Mouse (Mus musculus): Measurements from ENCODE around the gene Srgn. TPM values are rescaled to one million over a fixed set of nuclear protein-coding genes. Genes with fewer than 3 reads are reported as not detected.

The Srgn gene
- polyA plus RNA-seq, 1 experiment from 2014 or later, result 6.9 TPM

GRCm38 (mm10) chr10:62517511-62517910 lies 9.7 kb downstream of the Srgn start:
- H3K4me1 ChIP-seq (ENCODE audit: control insufficient read depth, insufficient read depth, low read length), result no peaks in the 10 kb centered on the region
- ATAC-seq (replicated peaks; ENCODE audit: insufficient number of reproducible peaks, low FRiP score, low TSS enrichment, low read depth), result no peak
- 90% methylated on average over 6 of the region's 6 CpGs for WGBS
- DNase-seq (ENCODE audit: low spot score), result no peak
- H3K27me3 ChIP-seq (ENCODE audit: control insufficient read depth, insufficient read depth, low read length), result no peaks in the 10 kb centered on the region
- no peak overlapping the region for H3K4me2 ChIP-seq (ENCODE audit: low read depth, low read length)
- no peaks in the 10 kb centered on the region for H3K9me3 ChIP-seq (replicated peaks; ENCODE audit: control insufficient read depth, low read length)
- no peak overlapping the region for H3K27ac ChIP-seq (replicated peaks; ENCODE audit: low read depth, low read length)
- H3K36me3 ChIP-seq (replicated peaks; ENCODE audit: control insufficient read depth, insufficient read depth, low read depth, low read length), result no peaks in the 10 kb centered on the region
- H3K4me3 ChIP-seq (ENCODE audit: low read depth, low read length), result no peak overlapping the region
- no peak overlapping the region for H3K9ac ChIP-seq (replicated peaks; ENCODE audit: low read length)

- Histone ChIP-seq H3K4me3 (ENCODE audit: low read depth, low read length) (no peak overlapping the region), H3K9ac (replicated peaks; ENCODE audit: low read length) (no peak overlapping the region), H3K4me2 (ENCODE audit: low read depth, low read length) (no peak overlapping the region), H3K27me3 (ENCODE audit: control insufficient read depth, insufficient read depth, low read length) (no peaks in the 10 kb centered on the region), H3K36me3 (replicated peaks; ENCODE audit: control insufficient read depth, insufficient read depth, low read depth, low read length) (no peaks in the 10 kb centered on the region), H3K9me3 (replicated peaks; ENCODE audit: control insufficient read depth, low read length) (no peaks in the 10 kb centered on the region), H3K27ac (replicated peaks; ENCODE audit: low read depth, low read length) (no peak overlapping the region), H3K4me1 (ENCODE audit: control insufficient read depth, insufficient read depth, low read length) (no peaks in the 10 kb centered on the region)
- no peak for ATAC-seq (replicated peaks; ENCODE audit: insufficient number of reproducible peaks, low FRiP score, low TSS enrichment, low read depth)
- DNase-seq (ENCODE audit: low spot score), result no peak
- 92% methylated on average over 4 of the region's 4 CpGs for WGBS
Measured at GRCm38 (mm10) chr10:62512855-62513254, 14.4 kb downstream of the Srgn start.

- Histone ChIP-seq H3K4me3 (ENCODE audit: low read depth, low read length) (no peak overlapping the region), H3K9ac (replicated peaks; ENCODE audit: low read length) (no peak overlapping the region)
- ATAC-seq (replicated peaks; ENCODE audit: insufficient number of reproducible peaks, low FRiP score, low TSS enrichment, low read depth), result no peak
Measured at GRCm38 (mm10) chr10:62511528-62511927, 15.7 kb downstream of the Srgn start.

GRCm38 (mm10) chr10:62509032-62509656 lies 18.1 kb downstream of the Srgn start:
- H3K4me3 ChIP-seq (ENCODE audit: low read depth, low read length), result no peak overlapping the region
- no peak overlapping the region for H3K9ac ChIP-seq (replicated peaks; ENCODE audit: low read length)
- DNase-seq (ENCODE audit: low spot score), result no peak
- H3K4me1 ChIP-seq (ENCODE audit: control insufficient read depth, insufficient read depth, low read length), result no peaks in the 10 kb centered on the region
- no peak overlapping the region for H3K27ac ChIP-seq (replicated peaks; ENCODE audit: low read depth, low read length)
- H3K27me3 ChIP-seq (ENCODE audit: control insufficient read depth, insufficient read depth, low read length), result no peaks in the 10 kb centered on the region
- H3K9me3 ChIP-seq (replicated peaks; ENCODE audit: control insufficient read depth, low read length), result no peaks in the 10 kb centered on the region
- H3K36me3 ChIP-seq (replicated peaks; ENCODE audit: control insufficient read depth, insufficient read depth, low read depth, low read length), result no peaks in the 10 kb centered on the region
- 66% methylated on average over 11 of the region's 11 CpGs for WGBS
- H3K4me2 ChIP-seq (ENCODE audit: low read depth, low read length), result no peak overlapping the region
- no peak for ATAC-seq (replicated peaks; ENCODE audit: insufficient number of reproducible peaks, low FRiP score, low TSS enrichment, low read depth)

More at GRCm38 (mm10) chr10:62511528-62511927, 15.7 kb downstream of the Srgn start:
- DNase-seq (ENCODE audit: low spot score), result no peak
- Histone ChIP-seq H3K4me2 (ENCODE audit: low read depth, low read length) (no peak overlapping the region), H3K4me1 (ENCODE audit: control insufficient read depth, insufficient read depth, low read length) (no peaks in the 10 kb centered on the region), H3K27ac (replicated peaks; ENCODE audit: low read depth, low read length) (no peak overlapping the region), H3K27me3 (ENCODE audit: control insufficient read depth, insufficient read depth, low read length) (no peaks in the 10 kb centered on the region), H3K9me3 (replicated peaks; ENCODE audit: control insufficient read depth, low read length) (no peaks in the 10 kb centered on the region), H3K36me3 (replicated peaks; ENCODE audit: control insufficient read depth, insufficient read depth, low read depth, low read length) (no peaks in the 10 kb centered on the region)
- 81% methylated on average over 6 of the region's 6 CpGs for WGBS

- H3K27me3 ChIP-seq (ENCODE audit: control insufficient read depth, insufficient read depth, low read length), result no peaks in the 10 kb centered on the region
- H3K4me3 ChIP-seq (ENCODE audit: low read depth, low read length), result peak overlapping the region; percentile 12; the same call in 1 of the 2 replicates
- ATAC-seq (replicated peaks; ENCODE audit: insufficient number of reproducible peaks, low FRiP score, low TSS enrichment, low read depth) (no peak), DNase-seq (ENCODE audit: low spot score) (peak; percentile 8)
- no peak overlapping the region for H3K9ac ChIP-seq (replicated peaks; ENCODE audit: low read length)
- no peaks in the 10 kb centered on the region for H3K9me3 ChIP-seq (replicated peaks; ENCODE audit: control insufficient read depth, low read length)
- WGBS, result 9% methylated on average over 11 of the region's 11 CpGs
- H3K4me1 ChIP-seq (ENCODE audit: control insufficient read depth, insufficient read depth, low read length), result no peaks in the 10 kb centered on the region
- H3K4me2 ChIP-seq (ENCODE audit: low read depth, low read length), result peak overlapping the region; percentile 44
- no peak overlapping the region for H3K27ac ChIP-seq (replicated peaks; ENCODE audit: low read depth, low read length)
- H3K36me3 ChIP-seq (replicated peaks; ENCODE audit: control insufficient read depth, insufficient read depth, low read depth, low read length), result no peaks in the 10 kb centered on the region
Measured at GRCm38 (mm10) chr10:62508459-62508858, 18.8 kb downstream of the Srgn start.

GRCm38 (mm10) chr10:62507591-62508308 lies 19.5 kb downstream of the Srgn start:
- peak; percentile 39 for DNase-seq (ENCODE audit: low spot score)
- Histone ChIP-seq H3K9ac (replicated peaks; ENCODE audit: low read length) (no peak overlapping the region), H3K4me2 (ENCODE audit: low read depth, low read length) (peak overlapping the region; percentile 44), H3K4me1 (ENCODE audit: control insufficient read depth, insufficient read depth, low read length) (no peaks in the 10 kb centered on the region), H3K4me3 (ENCODE audit: low read depth, low read length) (no peak overlapping the region), H3K9me3 (replicated peaks; ENCODE audit: control insufficient read depth, low read length) (no peaks in the 10 kb centered on the region), H3K27ac (replicated peaks; ENCODE audit: low read depth, low read length) (no peak overlapping the region), H3K27me3 (ENCODE audit: control insufficient read depth, insufficient read depth, low read length) (no peaks in the 10 kb centered on the region), H3K36me3 (replicated peaks; ENCODE audit: control insufficient read depth, insufficient read depth, low read depth, low read length) (no peaks in the 10 kb centered on the region)
- 17% methylated on average over 18 of the region's 18 CpGs for WGBS
- no peak for ATAC-seq (replicated peaks; ENCODE audit: insufficient number of reproducible peaks, low FRiP score, low TSS enrichment, low read depth)

GRCm38 (mm10) chr10:62507071-62507470 lies 20.2 kb downstream of the Srgn start:
- H3K4me2 ChIP-seq (ENCODE audit: low read depth, low read length), result no peak overlapping the region
- no peaks in the 10 kb centered on the region for H3K27me3 ChIP-seq (ENCODE audit: control insufficient read depth, insufficient read depth, low read length)
- WGBS, result 84% methylated on average over 4 of the region's 4 CpGs
- ATAC-seq (replicated peaks; ENCODE audit: insufficient number of reproducible peaks, low FRiP score, low TSS enrichment, low read depth) (no peak), DNase-seq (ENCODE audit: low spot score) (no peak)
- no peaks in the 10 kb centered on the region for H3K36me3 ChIP-seq (replicated peaks; ENCODE audit: control insufficient read depth, insufficient read depth, low read depth, low read length)
- no peak overlapping the region for H3K27ac ChIP-seq (replicated peaks; ENCODE audit: low read depth, low read length)
- no peaks in the 10 kb centered on the region for H3K4me1 ChIP-seq (ENCODE audit: control insufficient read depth, insufficient read depth, low read length)
- no peak overlapping the region for H3K9ac ChIP-seq (replicated peaks; ENCODE audit: low read length)
- no peaks in the 10 kb centered on the region for H3K9me3 ChIP-seq (replicated peaks; ENCODE audit: control insufficient read depth, low read length)
- H3K4me3 ChIP-seq (ENCODE audit: low read depth, low read length), result no peak overlapping the region

- no peak for DNase-seq (ENCODE audit: low spot score)
- Histone ChIP-seq H3K9me3 (replicated peaks; ENCODE audit: control insufficient read depth, low read length) (no peaks in the 10 kb centered on the region), H3K4me1 (ENCODE audit: control insufficient read depth, insufficient read depth, low read length) (no peaks in the 10 kb centered on the region), H3K27ac (replicated peaks; ENCODE audit: low read depth, low read length) (no peak overlapping the region), H3K9ac (replicated peaks; ENCODE audit: low read length) (no peak overlapping the region), H3K27me3 (ENCODE audit: control insufficient read depth, insufficient read depth, low read length) (no peaks in the 10 kb centered on the region), H3K4me3 (ENCODE audit: low read depth, low read length) (no peak overlapping the region), H3K4me2 (ENCODE audit: low read depth, low read length) (no peak overlapping the region), H3K36me3 (replicated peaks; ENCODE audit: control insufficient read depth, insufficient read depth, low read depth, low read length) (no peaks in the 10 kb centered on the region)
- 82% methylated on average over 17 of the region's 17 CpGs for WGBS
- no peak for ATAC-seq (replicated peaks; ENCODE audit: insufficient number of reproducible peaks, low FRiP score, low TSS enrichment, low read depth)
Measured at GRCm38 (mm10) chr10:62506019-62506556, 21.2 kb downstream of the Srgn start.
